Mouse (Mus musculus) thymus, adult 2 months (tissue): ENCODE results near the gene Hspa14. TPM values are rescaled to one million over a fixed set of nuclear protein-coding genes. Genes with fewer than 3 reads are reported as not detected.

Experiments used
- DNase-seq: peaks from one replicate; pipeline ENCODE4 v3.0.0; 2021
- H3K27ac ChIP-seq: fragments of 200-500 bp; 2 replicates; pipeline ENCODE4 v1.5.1; 2012; ENCODE audit warnings: low read length, control low read depth; ENCODE audit not compliant: control insufficient read depth, insufficient read depth
- H3K27me3 ChIP-seq: fragments of 200-500 bp; 2 replicates; pipeline ENCODE4 v1.6.1; 2012; ENCODE audit warnings: mild to moderate bottlenecking, low read length, moderate library complexity, mixed read lengths; ENCODE audit not compliant: control insufficient read depth, insufficient read depth
- H3K36me3 ChIP-seq: fragments of 200-500 bp; 2 replicates; pipeline ENCODE4 v1.6.1; 2012; ENCODE audit warnings: mild to moderate bottlenecking, low read length, moderate library complexity; ENCODE audit not compliant: control insufficient read depth, insufficient read depth
- H3K4me1 ChIP-seq: fragments of 200-500 bp; replicated peaks from 2 replicates; pipeline ENCODE4 v1.6.1; 2012; ENCODE audit warnings: low read length; ENCODE audit not compliant: control insufficient read depth, insufficient read depth
- H3K4me3 ChIP-seq: fragments of 200-500 bp; 2 replicates; pipeline ENCODE4 v1.5.1; 2012; ENCODE audit warnings: mild to moderate bottlenecking, low read length, control low read depth, moderate library complexity; ENCODE audit not compliant: control insufficient read depth, insufficient read depth
- CTCF ChIP-seq: fragments of 200-500 bp; IDR thresholded peaks from 2 replicates; pipeline ENCODE4 v1.5.1; 2012; ENCODE audit warnings: mild to moderate bottlenecking, control low read depth, low read length, moderate library complexity, borderline replicate concordance; ENCODE audit not compliant: control insufficient read depth, poor library complexity, insufficient read depth; ENCODE audit errors: extremely low read depth
- POLR2A ChIP-seq: fragments of 200-500 bp; IDR thresholded peaks from 2 replicates; pipeline ENCODE4 v1.6.1; 2012; ENCODE audit warnings: mild to moderate bottlenecking, low read length, control low read depth, moderate library complexity; ENCODE audit not compliant: control insufficient read depth, poor library complexity, insufficient read depth; ENCODE audit errors: extremely low read depth
- WGBS: fragments of 180-500 bp; shearing (Covaris S2); methylation state at CpG from one replicate; pipeline ENCODE4 v1.1.7; 2018; 5-methylcytosine and 5-hydroxymethylcytosine counted together
- polyA plus RNA-seq: library from polyadenylated mRNA; depleted of rRNA; stranded (reverse); fragments of >200 nt; gene quantifications from 2 replicates; pipeline ENCODE4 v1.2.3, GENCODE M21; 2012; rRNA removed

Gene Hspa14
- polyA plus RNA-seq, result 68.0 and 69.0 TPM in 2 replicates

DNA sequence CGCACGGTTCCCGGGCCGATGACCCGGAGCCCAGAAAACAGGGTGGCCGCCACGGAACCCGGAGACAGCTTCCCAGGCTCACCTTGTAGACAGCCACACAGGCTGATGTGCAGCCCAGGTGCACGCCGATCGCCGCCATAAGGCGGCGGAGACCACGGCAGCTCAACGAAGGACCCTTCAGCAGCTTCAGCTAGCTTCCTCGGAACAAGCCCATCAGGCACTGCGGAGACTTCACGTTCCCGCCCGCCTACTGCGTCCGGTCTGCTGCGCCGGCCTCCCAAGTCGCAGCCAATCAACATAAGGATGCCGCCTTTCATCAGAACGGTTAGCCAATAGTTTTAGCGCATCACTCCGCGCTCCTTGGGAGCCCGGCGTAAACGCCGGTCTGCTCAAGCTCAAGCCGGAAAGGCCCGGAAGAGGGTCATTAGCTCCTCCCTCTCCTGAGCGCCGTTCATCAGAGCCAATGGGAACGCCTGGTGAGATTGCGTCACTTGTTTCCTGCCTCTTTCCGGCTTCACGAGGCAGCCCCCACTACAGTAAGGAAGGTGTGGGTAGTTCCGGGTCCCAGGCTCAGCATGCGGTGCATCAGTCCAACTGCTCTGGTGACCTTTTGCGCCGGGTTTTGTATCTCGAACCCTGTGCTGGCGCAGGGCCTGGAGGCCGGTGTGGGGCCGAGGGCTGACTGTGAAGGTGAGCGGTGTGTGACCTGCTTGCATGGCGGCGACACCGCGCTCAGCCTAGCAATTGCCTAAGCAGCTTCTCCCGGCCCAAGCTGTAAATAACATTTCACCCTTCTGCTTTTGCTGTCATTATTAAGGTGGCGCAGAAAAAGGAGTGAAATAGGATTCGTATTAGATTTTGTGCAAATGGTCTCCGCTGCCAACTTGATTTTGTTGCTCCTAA, at the start of gene Hspa14, which contains the start of the genes Gm45902 and Cdnf:
Gene Hspa14 (minus strand): TSS at position 263 of the 903 bp plus-strand sequence.
Gene Gm45902 (minus strand): TSS at position 239 of the 903 bp plus-strand sequence.
Gene Cdnf (plus strand): TSS at position 479 of the 903 bp plus-strand sequence.
- H3K36me3 ChIP-seq, result peaks cover 16% of the 10 kb centered on the region
- H3K27ac ChIP-seq, result peak within 1 kb of the TSS; percentile 64
- TF ChIP-seq POLR2A (peak; percentile 93), CTCF (no peak; the same call in none of the 2 replicates)
- no peaks in the 10 kb centered on the region; the same call in 1 of the 2 replicates for H3K4me1 ChIP-seq
- peak; percentile 95 for DNase-seq
- H3K4me3 ChIP-seq, result peak within 1 kb of the TSS; percentile 72
- no peaks in the 10 kb centered on the region for H3K27me3 ChIP-seq
- under 1% methylated on average over 60 of the region's 60 CpGs for WGBS

DNA sequence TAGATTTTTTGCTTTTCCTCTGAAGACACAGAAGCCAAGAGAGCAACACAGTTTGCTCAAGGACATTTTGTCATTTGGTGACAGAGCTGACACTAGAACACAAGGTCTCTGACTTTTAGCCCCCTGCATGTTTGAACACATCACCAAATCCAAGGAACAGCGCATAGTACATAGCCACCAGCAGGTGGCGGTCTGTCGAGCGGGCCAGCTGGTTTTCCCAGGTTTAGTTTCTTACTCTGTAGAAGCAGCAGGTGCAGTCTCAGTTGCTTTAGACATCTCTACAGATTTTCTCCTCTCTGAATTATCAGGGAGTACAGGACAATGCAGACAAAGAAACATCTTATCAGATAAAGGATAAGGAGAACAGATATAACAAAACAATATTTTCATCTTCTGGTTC, 34.0 kb upstream of the Hspa14 start:
- H3K36me3 ChIP-seq, result no peaks in the 10 kb centered on the region
- peak; percentile 66 for DNase-seq
- H3K4me1 ChIP-seq, result no peaks in the 10 kb centered on the region
- H3K4me3 ChIP-seq, result no peak overlapping the region
- WGBS, result 4% methylated on average over 4 of the region's 4 CpGs
- no peaks in the 10 kb centered on the region for H3K27me3 ChIP-seq
- peak; percentile 74; the same call in 1 of the 2 replicates for TF ChIP-seq CTCF
- TF ChIP-seq POLR2A, result no peak
- no peak overlapping the region for H3K27ac ChIP-seq

DNA sequence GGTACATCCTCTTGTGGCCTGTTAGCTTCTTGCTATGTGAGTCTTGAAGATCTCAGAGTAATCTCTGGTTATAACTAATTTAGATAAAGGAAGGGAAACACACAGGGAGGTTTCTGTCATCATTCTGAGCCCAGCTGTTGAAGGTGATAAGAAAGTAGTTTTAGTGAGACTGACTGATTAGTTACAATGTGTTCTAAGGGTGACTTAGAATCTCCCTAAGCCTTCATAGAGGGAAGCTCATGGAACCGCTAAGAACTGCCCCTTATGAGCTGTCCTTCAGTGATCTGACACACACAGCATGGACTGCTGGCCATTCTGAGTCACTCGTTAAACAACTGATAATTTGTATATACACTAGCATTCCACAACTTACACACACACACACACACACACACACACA, 33.4 kb upstream of the Hspa14 start:
- Histone ChIP-seq H3K4me1 (no peaks in the 10 kb centered on the region), H3K36me3 (no peaks in the 10 kb centered on the region), H3K4me3 (no peak overlapping the region), H3K27ac (no peak overlapping the region), H3K27me3 (no peaks in the 10 kb centered on the region)
- WGBS, result 82% methylated on average over 2 of the region's 2 CpGs
- no peak for TF ChIP-seq POLR2A
- no peak for TF ChIP-seq CTCF
- no peak for DNase-seq

DNA sequence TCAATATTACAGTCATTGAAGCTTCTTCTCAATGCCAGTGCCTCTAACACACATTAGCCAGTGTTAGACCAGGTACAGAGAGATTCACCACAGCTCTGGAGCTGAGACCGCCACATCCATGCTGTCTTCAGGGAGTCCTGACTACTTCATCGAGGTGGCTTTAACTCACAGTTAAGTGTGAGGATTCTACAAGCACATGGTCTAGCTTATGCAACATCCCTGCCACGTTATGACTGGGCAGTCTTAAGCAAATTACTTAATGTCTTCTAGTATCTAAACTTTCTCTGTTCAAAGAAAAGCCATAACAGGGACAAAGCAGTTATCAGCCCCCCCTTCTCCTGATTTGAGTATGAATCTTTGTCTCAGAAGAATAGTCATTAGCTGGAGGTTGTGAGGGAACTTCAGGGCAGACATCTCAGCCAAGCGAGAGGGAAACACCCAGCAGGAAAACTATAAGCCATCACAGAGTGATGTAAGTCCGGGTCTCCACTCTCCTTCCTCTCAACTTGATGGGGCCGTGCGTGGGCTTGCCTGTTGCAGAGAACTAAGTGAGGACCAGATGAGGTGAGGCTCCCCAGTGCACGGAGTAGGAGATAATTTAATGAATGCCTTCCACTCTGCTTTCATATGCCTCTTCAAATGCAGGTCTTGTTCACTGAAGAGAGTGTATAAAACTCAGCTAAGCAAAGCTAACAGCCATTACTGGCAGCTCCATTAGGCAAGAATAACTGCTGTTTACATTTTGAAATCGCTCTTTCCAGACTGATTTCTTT, 28.9 kb upstream of the Hspa14 start:
- 79% methylated on average over 9 of the region's 9 CpGs for WGBS
- no peak for DNase-seq
- Histone ChIP-seq H3K27me3 (no peaks in the 10 kb centered on the region), H3K36me3 (no peaks in the 10 kb centered on the region), H3K27ac (no peak overlapping the region), H3K4me3 (no peak overlapping the region), H3K4me1 (no peaks in the 10 kb centered on the region)
- TF ChIP-seq POLR2A (no peak), CTCF (no peak)

DNA sequence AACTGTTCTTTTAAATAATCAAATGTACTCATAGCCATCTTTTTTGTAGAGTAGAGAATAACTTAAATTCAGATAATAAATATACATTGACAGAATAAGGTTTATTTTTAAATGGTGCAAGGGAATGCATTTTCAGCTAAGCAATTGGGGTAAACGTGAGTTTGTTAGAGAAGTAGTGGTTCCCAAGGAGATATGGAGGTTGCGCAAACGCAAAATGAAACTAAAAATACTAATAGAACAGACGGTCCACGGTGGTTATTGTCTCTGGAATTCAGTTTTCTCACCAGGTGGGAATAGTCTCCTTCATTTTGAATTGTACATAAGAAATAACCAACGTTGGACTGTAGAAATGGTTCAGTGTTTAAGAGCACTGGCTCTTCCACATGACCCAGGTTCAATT, 13.7 kb upstream of the Hspa14 start:
- Histone ChIP-seq H3K4me1 (no peaks in the 10 kb centered on the region), H3K27me3 (no peaks in the 10 kb centered on the region), H3K36me3 (no peaks in the 10 kb centered on the region), H3K4me3 (no peak overlapping the region), H3K27ac (no peak overlapping the region)
- WGBS, result 73% methylated on average over 6 of the region's 6 CpGs
- DNase-seq, result no peak
- TF ChIP-seq CTCF (no peak), POLR2A (no peak)

DNA sequence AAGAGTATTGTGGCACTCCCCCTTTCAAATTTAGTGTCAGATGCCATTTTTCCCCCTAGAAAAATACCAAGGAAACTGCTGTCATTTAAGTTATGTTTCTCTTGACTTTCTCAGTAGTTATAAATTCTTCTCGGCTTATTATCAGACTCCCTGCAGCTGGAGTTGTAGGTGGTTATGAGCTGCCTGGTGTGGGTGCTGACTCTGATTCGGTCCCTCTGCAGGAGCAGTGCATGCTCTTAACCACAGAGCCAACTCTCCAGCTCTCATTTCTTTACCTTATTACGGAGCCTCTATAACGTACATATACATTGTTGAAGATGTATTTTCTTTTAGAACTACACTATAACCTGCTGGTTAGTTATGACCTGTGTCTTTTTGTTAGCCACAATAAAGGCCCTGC, 9.9 kb upstream of the Hspa14 start:
- TF ChIP-seq CTCF (no peak), POLR2A (no peak)
- H3K27ac ChIP-seq, result no peak overlapping the region
- WGBS, result 89% methylated on average over 4 of the region's 4 CpGs

More for the DNA sequence above, 9.9 kb upstream of the Hspa14 start:
- no peaks in the 10 kb centered on the region for H3K36me3 ChIP-seq
- H3K4me3 ChIP-seq, result no peak overlapping the region
- H3K4me1 ChIP-seq, result no peaks in the 10 kb centered on the region
- no peaks in the 10 kb centered on the region for H3K27me3 ChIP-seq
- DNase-seq, result no peak
